Mouse (Mus musculus) embryo, embryonic 9.5 days (tissue): Measurements from ENCODE around the gene 5031410I06Rik.
"Not testable (repeated sequence)": the region's sequence is repeated elsewhere in the genome, so short reads cannot be mapped to it uniquely, and the experiment has no call there.

ENCODE experiments used
- DNase-seq: peaks from one replicate; pipeline ENCODE4 v3.0.0-alpha.2; 2017; ENCODE audit errors: extremely low spot score

5031410I06Rik gene

GRCm38 (mm10) chr5:26105262-26105661, at the start of gene 5031410I06Rik:
5031410I06Rik (minus strand) TSS chr5:26105362.
- not testable (repeated sequence) for DNase-seq

- no peak for DNase-seq
These were observed 37.7 kb upstream of the 5031410I06Rik start for GRCm38 (mm10) chr5:26142891-26143290.

- DNase-seq, result not testable (repeated sequence)
These were observed 16.2 kb upstream of the 5031410I06Rik start, which contains the start of gene Gm10220 for GRCm38 (mm10) chr5:26121321-26121720. Gm10220 (minus strand) TSS chr5:26121421.

GRCm38 (mm10) chr5:26089191-26089590, 16.0 kb downstream of the 5031410I06Rik start, which contains the start of gene Gm10471:
Gm10471 (minus strand) TSS chr5:26089291.
- DNase-seq, result not testable (repeated sequence)

- DNase-seq, result peak; percentile 8
These were observed 26.1 kb downstream of the 5031410I06Rik start for GRCm38 (mm10) chr5:26079023-26079422.

- DNase-seq, result no peak
These were observed 34.4 kb downstream of the 5031410I06Rik start for GRCm38 (mm10) chr5:26070716-26071115.

- not testable (repeated sequence) for DNase-seq
These were observed 46.7 kb downstream of the 5031410I06Rik start, which contains the start of gene Gm7347 for GRCm38 (mm10) chr5:26058481-26058880. Gm7347 (minus strand) TSS chr5:26058581.
